Mouse (Mus musculus): ENCODE results near the gene Cbr1.

GRCm38 (mm10) chr16:93572383-93572782 is 33.3 kb upstream of the Cbr1 start:
- TF ChIP-seq MYOG (IDR thresholded peaks at IDR 0.05; ENCODE audit: control insufficient read depth, extremely low read depth, insufficient read length) (no peak), CTCF (IDR thresholded peaks at IDR 0.05; ENCODE audit: control insufficient read depth, insufficient read depth, insufficient read length) (no peak)

Measured in C2C12 (cell line).